Mouse (Mus musculus) G1E (cell line): Measurements from ENCODE around the gene Anxa1.

Experiments
- CTCF ChIP-seq: IDR thresholded peaks from 2 replicates; pipeline ENCODE4 v1.5.1; 2012; ENCODE audit warnings: low read depth, low read length, inconsistent platforms, mixed read lengths
- GATA1 ChIP-seq: IDR thresholded peaks from 2 replicates; pipeline ENCODE4 v1.6.1; 2012; ENCODE audit warnings: borderline replicate concordance, low read length, inconsistent platforms, mixed read lengths
- POLR2AphosphoS5 ChIP-seq: IDR thresholded peaks from 2 replicates; pipeline ENCODE4 v1.6.1; 2012; ENCODE audit warnings: low read depth, low read length, inconsistent platforms; ENCODE audit not compliant: insufficient replicate concordance
- TAL1 ChIP-seq: conservative IDR thresholded peaks from 2 replicates; pipeline ENCODE4 v1.6.1; 2012; ENCODE audit warnings: low read depth, low read length, inconsistent platforms, mixed read lengths

- TF ChIP-seq CTCF (no peak), GATA1 (no peak), POLR2AphosphoS5 (no peak), TAL1 (no peak)
These were observed 11.2 kb upstream of the Anxa1 start for GRCm38 (mm10) chr19:20401961-20402360.
